Mouse (Mus musculus): ENCODE results near the gene Ambp.

The Ambp gene

DNA sequence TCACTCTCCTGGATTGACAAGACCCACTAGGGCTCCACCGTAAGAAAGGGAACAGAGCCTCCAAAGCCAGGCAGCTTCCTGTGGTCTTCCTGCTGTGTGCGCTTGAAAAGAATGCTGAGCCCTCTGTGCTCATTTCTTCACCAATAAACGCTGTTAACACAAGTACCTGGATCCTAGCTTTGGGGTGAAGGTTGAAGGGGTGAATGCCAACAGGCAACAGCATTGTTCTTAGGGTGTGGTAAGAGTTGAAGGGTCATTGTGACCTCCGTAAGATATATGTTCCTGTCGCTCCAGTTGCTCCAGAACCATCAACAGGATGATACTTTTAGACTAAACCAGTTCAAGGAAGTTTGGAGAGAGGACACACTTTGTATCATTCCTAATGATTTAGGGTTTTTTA lies at the start of gene Ambp:
TSS of gene Ambp (minus strand) at position 101 of the 400 bp plus-strand sequence.
- in situ Hi-C loops (cut with MboI; ENCODE audit: low pct_unique_long_range_greater_than_20kb in 1 of 2, low sequenced_read_pairs in 2 of 2, unreplicated experiment in 1 of 2) = no loop called here

DNA sequence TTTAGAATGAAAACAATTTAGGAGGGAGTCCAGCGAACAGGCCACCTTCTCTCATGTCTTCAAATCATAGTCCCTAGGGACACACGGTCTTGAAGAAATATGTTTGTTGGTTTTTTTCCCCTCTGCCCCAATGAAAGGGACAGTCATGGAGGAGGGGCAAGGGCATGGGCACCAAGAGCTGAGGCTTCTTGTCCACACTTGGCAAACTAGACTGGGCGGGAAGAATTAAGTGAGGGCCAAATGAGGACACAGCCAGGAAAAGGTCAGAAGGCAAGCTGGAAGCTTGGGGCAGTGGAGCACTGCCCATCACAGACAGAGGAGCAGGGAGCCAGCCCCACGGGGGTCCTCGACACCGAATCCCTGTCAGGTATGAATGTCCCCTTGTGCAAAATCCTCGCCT lies 49.3 kb upstream of the Ambp start:
- in situ Hi-C loops (cut with MboI; ENCODE audit: low pct_unique_long_range_greater_than_20kb in 1 of 2, low sequenced_read_pairs in 2 of 2, unreplicated experiment in 1 of 2) = no loop called here

DNA sequence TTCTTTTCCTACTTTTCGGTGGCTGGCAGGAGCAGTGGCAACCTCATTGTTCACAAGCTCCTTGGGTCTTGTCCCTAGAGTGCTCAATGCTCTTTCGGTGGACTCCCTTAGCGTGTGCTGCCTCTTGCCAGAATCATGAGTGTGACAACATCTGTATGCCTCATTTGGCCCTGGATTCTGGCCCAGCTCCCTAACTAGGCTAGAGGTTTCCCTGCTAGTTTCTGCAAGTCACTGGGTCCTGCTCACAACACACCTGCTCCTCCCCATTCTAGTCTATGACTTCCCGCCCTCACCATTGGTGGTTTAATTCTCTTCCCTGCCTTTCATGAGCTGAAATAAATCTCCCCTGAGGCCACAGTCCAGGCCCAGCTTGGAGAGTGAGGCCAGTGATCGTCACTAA lies 44.8 kb upstream of the Ambp start:
- in situ Hi-C loops (cut with MboI; ENCODE audit: low pct_unique_long_range_greater_than_20kb in 1 of 2, low sequenced_read_pairs in 2 of 2, unreplicated experiment in 1 of 2) = no loop called here

DNA sequence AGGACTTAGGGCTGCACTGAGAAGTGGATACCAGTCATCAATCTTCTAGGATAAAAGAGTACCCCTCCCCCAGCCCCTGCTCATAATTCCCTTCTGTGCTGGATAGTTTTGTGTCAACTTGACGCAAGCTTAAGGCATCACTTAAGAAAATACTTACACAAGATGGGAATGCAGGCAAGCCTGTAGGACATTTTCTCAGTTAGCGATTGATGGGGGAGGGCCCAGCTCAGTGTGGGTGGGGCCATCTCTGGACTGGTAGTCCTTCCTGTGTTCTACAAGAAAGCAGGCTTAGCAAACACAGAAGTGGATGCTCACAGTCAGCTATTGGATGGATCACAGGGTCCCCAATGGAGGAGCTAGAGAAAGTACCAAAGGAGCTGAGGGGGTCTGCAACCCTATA lies 39.8 kb upstream of the Ambp start:
- in situ Hi-C loops (cut with MboI; ENCODE audit: low pct_unique_long_range_greater_than_20kb in 1 of 2, low sequenced_read_pairs in 2 of 2, unreplicated experiment in 1 of 2) = no loop called here

DNA sequence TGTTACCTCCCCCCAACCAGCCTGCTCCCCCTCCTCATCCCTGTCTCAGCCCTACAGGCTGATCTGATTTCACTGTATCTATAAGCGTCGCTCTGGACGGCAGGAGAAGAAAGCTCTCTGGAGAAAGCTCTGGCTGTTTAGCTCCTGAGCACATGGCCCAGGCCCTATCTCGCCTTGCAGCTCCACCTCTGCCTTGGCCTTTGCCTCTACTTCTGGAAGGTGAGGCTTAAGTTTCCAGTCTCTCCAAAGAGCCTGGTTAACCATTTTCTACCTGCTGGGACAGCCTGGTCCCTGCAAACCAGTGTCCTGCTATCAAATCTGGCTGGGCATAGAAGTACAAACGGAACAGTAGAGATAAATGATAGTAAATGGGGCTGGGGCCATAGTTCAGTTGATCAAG lies 37.0 kb upstream of the Ambp start:
- in situ Hi-C loops (cut with MboI; ENCODE audit: low pct_unique_long_range_greater_than_20kb in 1 of 2, low sequenced_read_pairs in 2 of 2, unreplicated experiment in 1 of 2) = no loop called here

DNA sequence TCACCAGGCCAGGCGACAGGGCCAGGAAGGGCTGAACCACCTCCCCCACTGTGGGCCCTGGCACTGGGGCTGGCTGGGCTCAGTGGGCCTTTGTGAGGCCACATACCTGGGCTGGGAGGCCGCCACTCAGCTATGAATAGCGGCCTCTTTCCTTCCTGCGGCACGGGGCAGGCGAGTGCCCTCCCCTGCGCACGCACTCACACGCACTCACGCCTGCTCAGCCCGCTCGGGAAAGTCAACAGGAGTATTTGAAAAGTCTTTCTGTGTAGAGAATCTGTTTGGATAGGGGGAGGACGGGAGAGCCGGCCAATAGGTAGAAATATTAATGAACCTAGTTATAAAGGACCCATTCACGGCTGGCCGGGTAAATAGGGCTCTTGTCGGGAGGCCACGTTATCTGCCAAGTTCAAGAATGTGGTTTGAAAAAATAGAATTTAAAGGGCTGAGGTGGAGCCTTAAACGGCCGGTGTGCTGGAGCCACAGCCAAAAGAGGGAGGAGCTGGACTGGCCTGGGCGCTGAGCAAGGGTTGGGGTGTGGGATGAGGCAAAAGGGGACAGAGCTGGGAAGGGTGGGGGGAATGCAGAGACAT lies 31.8 kb upstream of the Ambp start:
- in situ Hi-C loops (cut with MboI; ENCODE audit: low pct_unique_long_range_greater_than_20kb in 1 of 2, low sequenced_read_pairs in 2 of 2, unreplicated experiment in 1 of 2) = no loop called here

DNA sequence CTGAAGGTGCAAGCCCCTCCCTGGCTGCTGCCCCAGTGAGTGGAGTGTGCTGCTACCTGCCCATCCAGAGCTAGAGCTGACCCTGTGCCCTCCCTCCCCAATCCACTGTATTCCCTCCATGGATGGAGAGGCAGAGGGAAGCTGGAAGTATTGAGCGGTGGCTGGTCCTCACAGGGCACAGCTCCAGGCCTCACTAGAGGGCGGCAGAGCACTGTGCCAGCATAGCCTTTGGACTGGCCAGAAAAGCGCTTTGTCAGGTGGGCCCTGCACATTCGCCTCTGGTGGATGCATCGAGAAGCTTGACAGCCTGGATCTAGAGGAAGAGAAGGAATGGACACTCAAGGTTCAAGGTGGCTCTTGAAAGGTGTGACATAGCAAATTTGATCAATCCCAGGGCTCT lies 27.0 kb upstream of the Ambp start:
- in situ Hi-C loops (cut with MboI; ENCODE audit: low pct_unique_long_range_greater_than_20kb in 1 of 2, low sequenced_read_pairs in 2 of 2, unreplicated experiment in 1 of 2) = no loop called here

DNA sequence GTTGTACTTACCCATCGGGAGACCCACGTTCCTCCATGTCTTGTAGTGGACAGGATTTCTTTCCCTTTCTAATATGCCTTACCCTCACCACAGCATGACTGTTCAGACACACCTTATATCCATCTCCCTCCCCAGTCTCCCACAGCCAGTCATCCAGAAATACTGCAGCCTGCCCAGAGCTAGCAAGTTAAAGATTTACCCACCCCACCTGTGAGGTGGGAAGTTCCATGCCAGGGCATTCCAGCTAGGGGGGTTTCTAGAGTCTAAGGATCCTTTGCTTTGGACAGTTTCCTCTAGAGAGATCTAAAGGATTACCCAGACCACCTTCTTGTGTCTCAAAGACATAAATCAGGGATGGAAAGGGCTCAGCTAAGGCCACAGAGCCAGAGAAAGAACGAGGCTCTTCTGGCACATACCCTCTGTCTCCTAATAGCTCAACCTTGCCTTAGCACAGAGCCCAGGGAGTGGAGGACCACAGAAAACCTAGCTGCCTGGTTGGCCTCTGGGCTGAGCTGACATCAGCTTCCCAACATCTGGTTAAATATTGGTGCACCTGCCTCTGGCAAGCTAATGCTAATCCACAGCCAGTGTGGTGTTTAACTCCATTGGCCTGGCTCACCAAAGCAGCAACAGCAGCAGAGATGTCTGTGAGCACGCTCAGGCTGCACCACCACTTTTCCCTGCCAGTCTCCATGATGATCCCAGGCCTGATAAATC lies 17.5 kb upstream of the Ambp start, which contains the start of gene Kif12:
TSS of gene Kif12 (minus strand) at position 163 of the 717 bp plus-strand sequence.
- in situ Hi-C loops (cut with MboI; ENCODE audit: low pct_unique_long_range_greater_than_20kb in 1 of 2, low sequenced_read_pairs in 2 of 2, unreplicated experiment in 1 of 2) = no loop called here

DNA sequence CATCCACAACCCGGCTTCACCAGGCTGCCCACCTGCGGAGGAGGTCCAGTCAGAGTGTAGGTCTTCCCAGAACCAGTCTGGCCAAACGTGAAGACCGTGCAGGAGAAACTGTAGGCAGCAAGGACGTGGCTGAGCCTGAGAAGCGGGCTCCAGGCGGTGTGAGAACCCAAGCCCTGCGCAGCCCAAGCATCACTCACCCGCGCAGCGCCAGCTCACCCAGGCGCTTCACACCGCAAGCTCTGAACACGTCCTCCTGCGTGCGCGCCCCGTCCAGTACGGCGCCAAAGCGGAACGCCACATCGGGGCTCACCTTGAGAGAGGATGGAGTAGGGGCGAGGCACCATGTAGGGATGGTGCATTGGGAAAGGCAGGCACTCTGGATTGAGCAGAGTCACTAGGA lies 16.5 kb upstream of the Ambp start:
- in situ Hi-C loops (cut with MboI; ENCODE audit: low pct_unique_long_range_greater_than_20kb in 1 of 2, low sequenced_read_pairs in 2 of 2, unreplicated experiment in 1 of 2) = no loop called here

DNA sequence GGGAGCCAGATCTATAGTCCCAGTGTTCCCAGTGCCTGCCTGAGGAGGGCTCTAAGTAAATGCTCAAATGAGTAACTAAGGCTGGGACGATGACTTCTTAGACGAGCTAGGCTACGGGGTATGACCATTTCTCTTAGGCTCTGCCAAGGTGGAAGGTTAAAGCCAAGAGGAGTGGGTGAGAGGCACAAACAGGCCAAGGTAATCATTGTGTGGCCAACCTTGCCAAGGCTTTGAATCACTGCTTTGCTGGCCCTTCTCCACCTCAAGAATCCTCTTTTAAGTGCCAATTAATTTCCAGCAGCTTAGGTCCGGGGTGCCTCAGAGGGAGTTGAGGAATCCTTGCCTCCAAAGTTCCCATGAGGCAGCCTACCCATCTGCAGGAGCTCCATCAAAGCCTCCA lies 15.5 kb upstream of the Ambp start:
- in situ Hi-C loops (cut with MboI; ENCODE audit: low pct_unique_long_range_greater_than_20kb in 1 of 2, low sequenced_read_pairs in 2 of 2, unreplicated experiment in 1 of 2) = no loop called here

DNA sequence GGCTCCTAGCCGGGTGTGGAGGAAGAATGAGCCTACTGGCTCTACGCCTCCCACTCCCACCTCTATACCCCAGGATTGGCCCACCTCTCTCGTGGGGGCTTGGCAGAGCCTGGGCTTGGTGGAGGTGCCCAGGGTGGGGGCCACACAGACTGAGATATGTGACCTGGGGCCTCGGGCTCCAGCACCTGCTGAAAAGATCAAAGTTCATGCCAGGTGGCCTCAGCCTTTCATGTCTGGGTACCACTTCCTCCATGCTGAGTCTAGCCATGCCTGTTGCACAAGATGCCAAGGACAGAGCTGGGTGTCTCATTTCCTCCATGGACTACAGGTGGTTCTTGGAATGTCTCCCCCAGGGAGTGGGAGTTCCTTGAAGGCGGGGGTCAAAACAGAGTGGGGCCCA lies 11.7 kb upstream of the Ambp start:
- in situ Hi-C loops (cut with MboI; ENCODE audit: low pct_unique_long_range_greater_than_20kb in 1 of 2, low sequenced_read_pairs in 2 of 2, unreplicated experiment in 1 of 2) = loop anchor here (10.0 kb wide), 1 partner anchor 148 kb away; no protein-coding TSS in a partner anchor

DNA sequence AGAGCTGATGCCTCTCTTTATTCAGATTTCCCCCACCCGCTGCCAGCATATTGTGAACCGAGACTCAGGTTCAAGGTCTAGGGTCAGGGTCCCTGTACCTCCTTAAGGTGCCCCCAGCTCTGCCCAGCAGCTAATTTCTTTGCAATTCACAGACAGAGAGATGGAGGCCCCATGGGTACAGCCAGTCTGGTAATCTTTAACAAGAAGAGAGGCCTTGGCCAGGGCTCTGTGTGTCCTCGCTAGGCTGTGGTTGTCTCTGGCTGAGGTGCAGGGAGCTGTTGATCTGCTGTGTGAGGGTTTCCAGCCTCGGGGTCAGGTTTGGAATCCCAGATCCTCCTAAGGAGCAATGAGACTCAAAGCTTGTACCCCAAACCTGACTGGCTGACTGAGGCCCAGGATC lies 11.0 kb upstream of the Ambp start:
- in situ Hi-C loops (cut with MboI; ENCODE audit: low pct_unique_long_range_greater_than_20kb in 1 of 2, low sequenced_read_pairs in 2 of 2, unreplicated experiment in 1 of 2) = loop anchor here (10.0 kb wide), 1 partner anchor 149 kb away; no protein-coding TSS in a partner anchor

DNA sequence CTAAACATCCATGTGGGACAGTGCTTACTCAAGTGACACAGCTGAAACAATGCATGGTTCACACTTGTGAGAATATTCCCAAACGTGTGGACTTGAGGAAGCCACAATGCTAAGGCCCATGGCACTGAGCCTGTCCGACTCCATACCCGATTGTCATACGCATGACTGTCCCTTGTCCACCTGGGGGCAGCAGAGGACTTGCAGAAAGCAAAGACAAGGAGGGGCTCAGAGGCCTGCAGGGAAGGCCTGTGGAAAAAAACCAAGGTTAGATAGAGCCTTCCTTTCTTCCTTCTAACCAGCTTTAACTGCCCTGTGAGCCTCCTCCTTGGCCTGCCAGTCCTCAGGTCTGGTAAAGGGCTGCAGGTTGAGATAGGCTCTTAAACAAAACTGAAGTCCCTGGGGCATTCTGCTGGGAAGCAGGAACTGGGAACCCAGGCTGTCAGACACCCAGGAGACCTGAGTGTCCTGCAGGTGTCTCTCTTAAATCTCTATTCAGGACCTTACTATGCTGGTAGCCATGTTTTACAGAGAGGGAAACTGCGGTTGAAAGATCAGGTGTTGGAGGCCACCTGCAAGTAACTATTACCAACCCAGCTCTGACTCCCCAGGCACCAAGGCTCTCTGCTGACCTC lies 4.5 kb upstream of the Ambp start:
- in situ Hi-C loops (cut with MboI; ENCODE audit: low pct_unique_long_range_greater_than_20kb in 1 of 2, low sequenced_read_pairs in 2 of 2, unreplicated experiment in 1 of 2) = no loop called here

DNA sequence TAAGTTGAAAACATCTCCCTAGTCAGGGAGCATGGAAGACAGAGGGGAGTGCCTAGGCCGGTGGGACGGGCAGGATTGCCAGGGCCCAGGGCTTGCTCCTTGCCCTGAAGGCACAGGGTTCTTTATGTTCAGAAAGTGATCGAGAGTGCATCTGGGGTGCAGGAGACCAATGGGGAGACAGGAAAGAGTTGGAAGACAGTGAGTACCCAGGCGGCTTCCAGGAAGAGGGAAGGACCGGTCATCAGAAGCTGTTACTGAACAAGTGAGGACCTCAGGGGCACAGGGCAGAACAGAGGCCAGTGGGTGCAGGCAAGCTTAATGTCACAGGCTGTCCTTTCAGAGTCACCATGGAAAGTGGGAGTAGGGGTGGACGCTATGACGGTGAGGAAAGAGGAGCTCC lies 3.6 kb upstream of the Ambp start:
- in situ Hi-C loops (cut with MboI; ENCODE audit: low pct_unique_long_range_greater_than_20kb in 1 of 2, low sequenced_read_pairs in 2 of 2, unreplicated experiment in 1 of 2) = no loop called here

DNA sequence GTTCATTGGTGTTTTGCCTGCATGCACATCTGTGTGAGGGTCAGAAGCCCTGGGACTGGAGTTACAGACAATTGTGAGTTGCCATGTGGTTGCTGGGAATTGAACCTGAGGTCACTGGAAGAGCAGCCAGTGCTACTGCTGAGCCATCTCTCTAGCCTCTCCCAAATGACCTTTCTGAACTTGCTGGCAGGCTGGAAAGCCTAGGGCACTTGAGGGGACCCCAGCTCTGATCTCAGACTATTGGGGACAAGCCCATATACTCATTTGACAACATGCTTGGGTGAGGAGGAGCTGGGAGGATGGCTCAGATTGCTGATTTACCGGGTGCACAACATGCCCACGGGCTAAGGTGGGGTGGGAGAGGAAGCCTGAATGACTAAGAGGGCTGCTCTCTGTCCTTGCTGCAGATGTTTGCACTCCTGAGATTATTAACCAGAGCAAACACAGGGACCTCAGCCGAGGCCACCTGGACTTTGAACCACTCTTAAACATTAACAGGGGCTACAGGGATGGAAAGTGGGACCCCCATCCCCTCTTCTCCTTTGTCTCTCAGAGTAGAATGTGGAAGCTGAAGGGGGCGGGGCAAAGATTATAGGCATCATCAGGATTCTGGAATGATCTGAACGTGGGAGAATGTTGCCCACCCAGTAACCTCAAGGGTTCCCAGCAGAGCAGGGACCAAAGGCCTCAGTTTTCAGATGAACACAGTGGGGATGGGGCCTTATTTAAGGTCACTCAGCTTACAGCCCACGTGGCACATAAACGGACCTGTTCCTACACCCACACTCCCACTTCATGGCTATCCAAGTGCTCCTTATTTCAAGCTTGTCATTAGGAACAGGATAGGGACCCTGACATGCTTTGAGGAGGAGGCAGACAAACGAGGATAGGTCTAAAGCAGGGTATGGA lies 2.4 kb upstream of the Ambp start:
- in situ Hi-C loops (cut with MboI; ENCODE audit: low pct_unique_long_range_greater_than_20kb in 1 of 2, low sequenced_read_pairs in 2 of 2, unreplicated experiment in 1 of 2) = no loop called here

DNA sequence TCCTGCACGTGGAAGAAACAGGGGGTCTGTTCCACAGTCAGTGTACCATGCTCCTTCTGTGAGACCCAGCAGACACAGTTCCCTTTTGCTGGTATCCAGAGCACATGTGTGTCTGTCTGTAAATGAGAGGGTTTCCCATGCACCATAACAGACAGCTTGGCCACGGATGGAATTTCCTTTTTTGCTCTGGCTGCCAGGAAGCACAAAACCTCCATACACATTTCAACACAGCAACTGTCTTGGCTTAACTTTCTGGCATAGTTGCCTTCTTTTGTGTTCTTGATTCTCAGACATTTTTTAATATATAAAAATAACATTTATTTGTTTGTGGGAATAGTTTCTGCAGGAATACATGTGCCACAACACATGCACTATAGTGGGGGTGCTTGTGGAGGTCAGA lies 997 bp upstream of the Ambp start:
- in situ Hi-C loops (cut with MboI; ENCODE audit: low pct_unique_long_range_greater_than_20kb in 1 of 2, low sequenced_read_pairs in 2 of 2, unreplicated experiment in 1 of 2) = no loop called here

DNA sequence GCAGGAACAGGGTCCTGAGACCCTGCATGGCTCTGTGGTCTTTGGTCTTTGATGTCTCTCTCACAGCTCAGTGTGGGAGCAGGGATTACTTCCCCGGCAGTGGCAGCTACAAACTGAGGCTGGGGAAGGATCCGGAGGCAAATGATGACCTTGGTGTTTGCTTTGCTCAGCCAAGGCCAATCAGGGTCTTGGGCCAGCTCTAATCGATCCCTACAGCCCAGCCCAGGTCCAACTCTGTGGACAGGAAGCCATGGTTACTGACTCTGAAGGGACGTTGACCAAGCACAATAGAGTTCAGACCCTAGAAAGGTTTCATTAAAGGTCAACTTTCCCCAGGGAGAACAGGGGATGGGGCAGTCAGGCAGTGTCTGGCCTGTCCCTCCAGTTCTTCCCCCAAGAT lies 571 bp downstream of the Ambp start:
- in situ Hi-C loops (cut with MboI; ENCODE audit: low pct_unique_long_range_greater_than_20kb in 1 of 2, low sequenced_read_pairs in 2 of 2, unreplicated experiment in 1 of 2) = no loop called here

DNA sequence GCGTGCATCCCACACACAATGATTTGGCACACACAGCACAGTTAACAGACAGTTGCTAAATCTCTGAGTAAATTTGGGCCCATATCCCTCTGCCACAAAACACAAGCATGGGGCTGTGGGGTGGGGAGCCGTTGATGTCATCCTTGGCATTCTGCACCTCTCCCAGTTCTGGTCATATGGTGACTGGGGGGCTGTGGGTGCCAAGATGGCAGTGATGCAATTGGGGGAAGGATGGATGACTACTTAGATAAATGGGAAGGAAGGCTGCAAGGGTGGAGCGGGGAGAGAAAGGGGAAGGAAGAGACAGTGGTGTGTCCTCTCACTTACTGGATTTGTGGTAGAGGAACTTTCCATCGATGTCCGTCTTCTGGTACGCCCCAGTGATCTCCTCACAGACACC lies 3.5 kb downstream of the Ambp start:
- in situ Hi-C loops (cut with MboI; ENCODE audit: low pct_unique_long_range_greater_than_20kb in 1 of 2, low sequenced_read_pairs in 2 of 2, unreplicated experiment in 1 of 2) = no loop called here

DNA sequence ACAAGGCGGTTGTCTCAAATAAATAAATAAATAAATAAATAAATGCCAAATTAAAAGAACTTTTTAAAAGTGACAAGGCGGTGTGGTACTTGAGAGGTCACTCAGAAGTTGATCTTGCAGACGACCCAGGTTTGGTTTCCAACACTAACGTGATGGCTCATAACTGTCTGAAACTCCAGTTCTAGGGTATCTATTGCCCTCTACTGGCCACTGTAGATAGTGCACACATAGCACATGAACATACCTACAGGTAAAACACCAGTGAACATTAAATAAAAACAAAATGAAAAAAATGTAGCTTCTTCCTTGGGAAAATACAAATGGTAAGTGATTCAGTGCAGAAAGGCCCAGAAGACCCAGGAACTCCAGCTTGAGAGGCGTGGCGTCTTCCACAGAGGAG lies 7.3 kb downstream of the Ambp start:
- in situ Hi-C loops (cut with MboI; ENCODE audit: low pct_unique_long_range_greater_than_20kb in 1 of 2, low sequenced_read_pairs in 2 of 2, unreplicated experiment in 1 of 2) = no loop called here

Measured in mouse embryonic stem cell (cell line).